Mouse (Mus musculus) left cerebral cortex, adult 6 months (tissue): ENCODE results near the gene 2610528A11Rik. TPM values are rescaled to one million over a fixed set of nuclear protein-coding genes. Genes with fewer than 3 reads are reported as not detected.

Source experiments
- long read RNA-seq, 2 experiments: library from polyadenylated mRNA; unstranded; transcript quantifications; one replicate each; pipeline ENCODE4 v2.0.0; 2019 to 2020
- polyA plus RNA-seq: library from polyadenylated mRNA; unstranded; fragments of <200 nt; fragmentation: Nextera tagmentation; gene quantifications from 2 replicates; pipeline ENCODE4 v1.2.3, GENCODE M21; 2021

Gene 2610528A11Rik
- 1.2 and 1.9 TPM in 2 replicates for polyA plus RNA-seq
- long read RNA-seq, experiment 1: 0 reads
- long read RNA-seq, experiment 2: 0 reads

DNA sequence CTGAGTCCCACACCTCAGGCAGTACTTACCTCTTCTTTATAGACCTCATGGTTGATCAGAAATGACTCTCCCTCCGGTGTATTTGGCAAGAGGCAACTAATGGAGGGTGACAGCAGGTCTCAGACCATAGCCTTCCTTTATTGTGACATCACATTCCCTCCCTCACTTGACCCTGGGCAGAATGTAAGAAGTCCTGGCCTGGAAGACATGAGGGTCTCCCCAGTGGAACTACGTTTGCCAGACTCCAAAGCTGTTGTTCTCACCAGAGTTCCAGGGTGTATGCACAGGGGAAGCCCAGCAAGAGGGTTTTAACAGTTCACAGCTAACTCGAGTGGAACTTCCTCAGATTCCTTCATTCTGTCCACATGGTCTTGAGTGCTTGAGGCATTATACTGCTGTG lies at the start of gene 2610528A11Rik:
Gene 2610528A11Rik (minus strand): TSS at position 101 of the 400 bp plus-strand sequence.

DNA sequence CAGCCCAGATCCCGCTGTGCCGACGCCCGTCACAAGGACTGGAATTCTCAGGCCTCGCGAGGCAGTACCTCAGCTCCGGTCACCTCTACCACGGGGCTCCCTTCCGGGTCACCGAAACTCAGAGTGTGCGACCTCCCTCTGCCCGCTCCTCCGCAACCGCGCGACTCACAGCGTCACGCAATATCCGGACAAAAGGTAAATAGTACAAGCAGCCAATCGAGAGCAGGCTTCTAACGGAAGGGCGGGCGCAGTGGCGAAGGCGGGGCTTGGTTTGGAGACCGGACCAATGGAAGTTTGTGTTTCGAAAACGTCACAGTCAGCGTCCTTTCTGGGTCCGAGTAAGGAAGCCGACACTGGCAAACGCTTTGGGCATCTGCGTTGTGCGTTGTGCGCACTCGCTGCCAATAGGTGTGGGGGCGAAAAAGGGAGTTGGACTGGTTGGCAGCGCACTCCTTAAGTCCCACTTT lies 21.3 kb upstream of the 2610528A11Rik start, which contains the start of gene Ghitm:
Gene Ghitm (minus strand): TSS at position 146 of the 467 bp plus-strand sequence.

DNA sequence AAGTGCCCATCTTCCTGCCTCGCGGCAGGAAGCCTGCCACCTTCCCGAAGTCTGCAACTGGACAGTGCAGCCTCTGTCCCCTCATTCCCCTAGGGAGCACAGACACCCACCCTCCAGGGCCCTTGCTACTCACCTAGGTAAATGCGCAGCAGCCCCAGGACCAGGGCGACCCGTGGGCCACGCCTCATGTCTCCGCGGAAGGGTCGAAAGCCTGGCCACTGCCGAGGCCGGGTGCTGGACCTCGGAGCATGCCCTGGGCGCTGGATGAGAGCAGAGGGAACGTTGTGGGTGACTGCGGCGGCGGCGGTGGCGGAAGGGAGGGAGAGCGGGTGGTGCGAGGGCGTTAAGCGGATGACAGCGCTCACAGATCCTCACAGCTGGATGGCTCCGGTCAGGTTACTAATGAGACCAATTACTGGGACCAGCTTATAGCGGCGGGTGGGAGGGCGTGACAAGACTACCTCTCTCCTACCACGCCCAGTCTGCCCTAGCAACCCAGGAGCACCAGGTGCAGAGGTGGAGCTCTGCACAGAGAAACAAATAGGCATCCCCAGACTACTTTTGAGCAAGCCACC lies 15.8 kb downstream of the 2610528A11Rik start, which contains the start of gene Cdhr1:
Gene Cdhr1 (minus strand): TSS at position 392 of the 575 bp plus-strand sequence.

DNA sequence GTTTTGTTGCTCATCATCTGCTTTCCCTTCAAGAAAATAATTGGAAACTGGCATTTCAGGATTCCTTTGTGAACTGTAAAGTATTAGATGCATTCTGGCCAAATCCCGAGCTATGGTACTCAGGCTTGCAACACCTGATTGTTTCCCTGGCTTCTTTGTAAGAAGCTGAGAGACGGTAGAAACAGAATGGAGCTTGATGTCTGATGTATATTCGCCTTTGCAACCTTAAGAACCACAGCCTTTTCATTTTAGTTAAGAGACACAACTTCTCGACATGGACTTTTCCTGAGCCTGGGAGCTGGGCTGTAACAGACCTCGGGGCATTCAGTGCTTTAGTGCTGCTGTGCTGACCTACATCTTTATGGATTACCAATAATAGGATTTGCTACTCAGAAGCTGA lies 46.2 kb downstream of the 2610528A11Rik start, which contains the start of gene Lrit2:
Gene Lrit2 (plus strand): TSS at position 301 of the 400 bp plus-strand sequence.

Other genes starting within 250 kb of the 2610528A11Rik start
- 45.6 and 52.7 TPM in 2 replicates for gene Ccser2, start 145.2 kb downstream of the 2610528A11Rik start, polyA plus RNA-seq
- not detected in 2 replicates for gene Rgr, start 65.1 kb downstream of the 2610528A11Rik start, polyA plus RNA-seq
- not detected in 2 replicates for gene Lrit1, start 59.2 kb downstream of the 2610528A11Rik start, polyA plus RNA-seq
- gene Lrit2, start 46.1 kb downstream of the 2610528A11Rik start, polyA plus RNA-seq: not detected in 2 replicates
- gene Cdhr1, start 15.7 kb downstream of the 2610528A11Rik start, polyA plus RNA-seq: 1.7 and 2.4 TPM in 2 replicates
- 717 and 756 TPM in 2 replicates for gene Ghitm, start 21.2 kb upstream of the 2610528A11Rik start, polyA plus RNA-seq